Mouse (Mus musculus): Measurements from ENCODE around the gene Asrgl1.

DNA sequence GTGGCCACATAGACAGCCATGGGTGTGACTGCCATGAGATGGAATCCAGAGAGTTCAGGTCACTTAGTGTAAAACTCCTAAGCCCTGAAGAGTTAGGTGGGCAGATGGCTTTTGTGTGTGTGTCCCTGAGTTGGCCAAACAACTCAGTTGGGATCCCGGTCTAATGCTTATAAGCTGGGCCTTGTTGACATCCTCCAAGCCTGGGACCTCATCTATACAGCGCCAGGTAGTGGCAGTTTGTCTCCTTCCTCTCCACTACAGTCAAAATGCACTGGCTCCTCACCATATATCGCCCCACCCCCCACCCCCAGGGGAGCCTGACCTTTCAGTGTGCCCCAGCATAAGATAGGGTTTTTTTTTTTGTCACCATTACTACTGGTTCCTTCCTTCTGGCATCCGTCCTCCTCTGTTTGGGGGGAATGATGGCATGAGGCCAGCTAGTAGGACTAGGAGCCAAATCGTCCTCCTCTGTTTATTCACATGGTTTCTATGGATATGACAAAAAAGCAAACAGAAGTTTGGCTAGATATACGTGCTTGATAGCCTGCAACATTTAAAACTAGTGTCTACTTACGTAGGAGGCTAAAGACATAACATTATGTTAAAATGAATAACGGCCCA lies 65.6 kb downstream of the Asrgl1 start:
- TF ChIP-seq CTCF (IDR thresholded peaks at IDR 0.05; ENCODE audit: borderline replicate concordance, insufficient read depth, low read depth, low read length): no peak
- no peak for TF ChIP-seq POLR2A (IDR thresholded peaks at IDR 0.05; ENCODE audit: borderline replicate concordance, insufficient read depth, low read length)
